Mouse (Mus musculus): ENCODE results near the gene Pou2f3.

Pou2f3 gene

GRCm38 (mm10) chr9:43230886-43231285, 20.7 kb upstream of the Pou2f3 start:
- peak; percentile 52 for DNase-seq

GRCm38 (mm10) chr9:43229962-43230361, 19.8 kb upstream of the Pou2f3 start:
- DNase-seq: no peak

- no peak for DNase-seq
Observed at GRCm38 (mm10) chr9:43229398-43229895, 19.3 kb upstream of the Pou2f3 start.

GRCm38 (mm10) chr9:43228745-43229144, 18.6 kb upstream of the Pou2f3 start:
- DNase-seq: no peak

DNA sequence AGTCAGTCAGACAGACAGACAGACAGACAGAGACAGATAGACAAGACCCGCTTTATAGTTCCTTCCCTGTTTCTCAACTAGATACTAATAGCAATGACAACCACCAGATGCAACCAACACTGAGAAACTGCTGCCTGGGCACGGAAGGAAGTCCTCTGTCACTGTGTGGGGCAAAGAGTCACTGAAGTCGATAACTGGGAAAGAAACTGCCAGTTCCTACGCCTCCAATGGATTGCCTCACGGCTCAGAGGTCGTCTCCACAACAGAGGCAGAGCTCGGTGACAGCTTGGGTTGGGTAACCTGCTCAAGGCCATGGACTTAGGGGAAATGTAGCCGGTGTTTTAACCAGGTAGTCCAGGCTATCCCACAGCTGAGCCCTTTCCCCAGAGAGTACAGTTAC, 17.5 kb upstream of the Pou2f3 start:
- no peak for DNase-seq

DNA sequence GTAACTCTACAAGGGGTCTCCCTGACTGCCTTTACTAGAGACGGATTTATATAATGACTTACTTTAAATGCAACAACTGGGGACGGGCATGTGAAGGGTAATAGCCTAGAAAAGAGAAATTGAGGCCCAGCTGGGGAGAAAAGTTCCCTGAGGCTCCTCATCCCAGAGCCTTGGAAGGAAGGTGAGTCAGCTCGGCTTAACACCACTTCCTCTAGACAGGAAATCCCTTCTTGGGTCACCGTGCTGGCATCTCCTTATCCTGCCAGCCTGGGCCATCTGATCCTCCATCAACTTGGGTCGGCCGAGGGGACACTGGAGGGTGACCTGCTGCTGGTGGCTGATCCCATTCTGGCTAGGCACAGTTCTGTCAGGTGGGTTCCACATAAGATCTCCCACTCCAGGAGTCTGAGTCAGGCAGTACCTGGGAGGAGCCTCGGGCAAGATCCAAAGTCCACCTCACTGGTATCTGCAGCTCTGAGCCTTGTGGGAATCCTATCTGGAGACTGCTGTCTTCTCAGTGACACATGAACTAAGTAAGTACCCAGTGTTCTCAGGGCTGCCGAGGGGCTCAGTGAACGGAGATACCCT, 16.5 kb upstream of the Pou2f3 start:
- DNase-seq: no peak

DNA sequence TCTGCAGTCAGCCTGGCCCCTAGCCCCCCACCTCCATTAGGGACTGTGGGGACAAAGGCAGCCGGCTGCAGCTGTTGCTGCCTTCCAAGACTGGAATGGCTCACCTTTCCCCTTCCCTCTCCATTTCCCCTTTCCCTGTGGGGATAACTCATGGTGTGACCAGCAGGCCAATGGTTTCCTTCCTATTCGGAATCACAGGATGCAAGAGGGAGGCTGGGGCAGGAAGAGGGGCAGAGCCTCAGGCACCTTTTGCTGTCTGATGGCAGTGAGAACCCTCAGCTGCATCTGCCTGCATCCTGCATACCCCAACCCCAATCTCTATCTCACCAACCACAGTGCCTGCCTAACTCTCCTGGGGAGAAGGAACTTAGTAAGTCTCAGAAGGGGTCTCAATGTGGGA, 15.3 kb upstream of the Pou2f3 start:
- no peak for DNase-seq

GRCm38 (mm10) chr9:43224771-43225355, 14.7 kb upstream of the Pou2f3 start:
- DNase-seq: no peak

GRCm38 (mm10) chr9:43222429-43222715, 12.2 kb upstream of the Pou2f3 start:
- DNase-seq: no peak

- peak; percentile 90 for DNase-seq
Observed at GRCm38 (mm10) chr9:43221643-43222428, 11.7 kb upstream of the Pou2f3 start.

DNA sequence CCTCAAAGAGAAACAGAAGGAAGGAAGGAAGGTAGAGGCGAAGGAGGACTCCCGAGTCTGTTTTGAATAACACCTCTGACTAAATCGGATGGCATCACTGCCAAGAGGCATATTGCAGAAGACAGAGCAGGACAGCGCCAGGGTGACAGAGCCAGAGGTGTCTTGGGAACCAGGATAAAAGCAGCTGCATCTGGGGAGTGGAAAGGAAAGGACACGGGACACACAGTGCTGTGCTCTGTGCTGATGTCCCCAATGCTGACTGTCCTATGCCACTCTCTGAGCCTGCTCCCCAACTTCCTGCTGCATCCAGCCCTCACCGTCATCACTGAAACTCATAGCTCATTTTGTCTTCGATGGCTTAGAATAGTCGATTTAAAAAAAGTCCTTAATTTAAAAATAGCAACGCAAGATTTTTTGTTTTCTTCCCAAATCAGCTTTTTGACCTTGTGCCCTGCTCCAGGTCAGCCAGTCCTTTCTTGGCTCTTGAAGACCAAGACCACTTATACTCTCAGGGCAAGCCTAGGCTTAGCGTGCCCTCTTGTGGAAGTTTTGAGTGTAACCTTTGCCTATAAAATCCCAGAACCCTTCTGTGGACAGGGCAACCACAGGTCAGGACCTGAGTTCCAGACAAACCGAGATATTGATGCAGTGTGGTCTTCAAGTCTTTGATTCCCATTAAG, 742 bp upstream of the Pou2f3 start:
- peak; percentile 78 for DNase-seq

GRCm38 (mm10) chr9:43206022-43206390, 4.2 kb downstream of the Pou2f3 start:
- no peak for DNase-seq

- no peak for DNase-seq
Observed at GRCm38 (mm10) chr9:43205343-43206021, 4.7 kb downstream of the Pou2f3 start.

GRCm38 (mm10) chr9:43200212-43200611, 10.0 kb downstream of the Pou2f3 start:
- no peak for DNase-seq

DNA sequence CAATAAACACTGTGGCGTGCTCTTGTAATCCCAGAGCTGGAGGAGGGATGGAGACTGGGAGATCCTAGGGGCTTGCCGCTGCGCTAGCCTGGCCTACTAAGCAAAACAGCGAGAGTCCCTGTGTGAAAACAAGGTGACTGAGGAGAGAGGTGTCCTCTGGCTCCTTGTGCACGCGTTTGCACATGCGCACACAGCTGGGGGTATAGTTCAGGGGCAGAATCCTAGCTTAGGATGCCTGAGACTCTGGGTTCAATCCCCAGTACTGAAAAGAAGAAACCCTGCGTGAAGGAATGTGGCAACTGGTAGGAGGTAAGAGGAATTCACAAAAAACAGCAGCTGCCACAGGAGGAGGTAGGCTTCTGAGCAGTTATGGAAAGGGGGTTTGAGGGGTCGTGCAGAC, 16.2 kb downstream of the Pou2f3 start:
- DNase-seq: no peak

- DNase-seq: no peak
Observed at GRCm38 (mm10) chr9:43191561-43191960, 18.6 kb downstream of the Pou2f3 start.

DNA sequence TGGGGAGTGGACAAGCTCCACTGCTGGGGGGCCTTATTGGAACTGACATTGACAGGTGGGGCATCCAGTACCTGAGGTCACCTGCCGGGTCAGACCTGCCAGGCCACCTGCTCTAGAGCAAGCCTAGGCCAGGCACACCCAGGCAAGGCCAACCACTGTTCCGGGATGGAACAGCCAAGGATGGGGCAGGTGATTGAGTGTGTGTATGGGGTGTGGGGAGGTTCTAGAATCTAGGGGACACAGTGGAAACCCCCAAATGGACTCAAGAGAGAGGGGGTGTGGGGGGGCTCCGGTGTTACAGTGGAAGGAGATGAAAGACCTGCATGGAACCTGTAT, 21.2 kb downstream of the Pou2f3 start:
- no peak for DNase-seq

DNA sequence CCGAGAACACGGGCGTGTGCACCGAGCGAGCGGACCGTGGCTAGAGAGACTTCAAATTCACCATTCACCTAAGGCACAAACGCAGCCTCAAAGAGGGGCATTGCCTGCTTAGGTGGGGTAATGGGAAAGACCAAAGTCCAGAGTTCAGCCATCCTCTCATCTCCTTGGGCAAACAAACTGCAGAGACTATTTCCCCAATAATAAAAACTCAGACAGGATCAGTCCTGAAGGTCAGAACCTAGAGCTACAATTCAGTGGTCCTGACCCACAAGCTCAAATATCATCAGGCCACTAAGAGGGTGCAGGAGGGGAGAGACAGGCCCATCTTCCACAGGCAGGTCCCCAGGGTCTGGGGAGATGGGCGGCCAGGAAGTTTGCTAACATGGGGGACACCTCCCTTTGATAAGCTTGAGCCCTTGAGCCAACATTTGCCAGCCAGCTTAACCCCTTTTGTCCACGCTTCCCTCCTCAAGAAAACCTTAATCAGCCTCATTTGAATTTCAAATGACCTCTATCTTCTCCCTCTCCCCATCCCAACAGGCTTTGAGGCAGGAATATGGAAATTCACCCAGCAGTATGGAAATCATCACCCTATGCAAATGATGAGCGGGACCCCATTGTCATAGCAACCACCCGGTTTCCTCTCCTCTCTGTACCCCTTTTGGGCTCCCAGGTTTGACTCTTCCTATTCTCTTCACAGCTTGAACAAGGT, 21.7 kb downstream of the Pou2f3 start:
- no peak for DNase-seq

DNA sequence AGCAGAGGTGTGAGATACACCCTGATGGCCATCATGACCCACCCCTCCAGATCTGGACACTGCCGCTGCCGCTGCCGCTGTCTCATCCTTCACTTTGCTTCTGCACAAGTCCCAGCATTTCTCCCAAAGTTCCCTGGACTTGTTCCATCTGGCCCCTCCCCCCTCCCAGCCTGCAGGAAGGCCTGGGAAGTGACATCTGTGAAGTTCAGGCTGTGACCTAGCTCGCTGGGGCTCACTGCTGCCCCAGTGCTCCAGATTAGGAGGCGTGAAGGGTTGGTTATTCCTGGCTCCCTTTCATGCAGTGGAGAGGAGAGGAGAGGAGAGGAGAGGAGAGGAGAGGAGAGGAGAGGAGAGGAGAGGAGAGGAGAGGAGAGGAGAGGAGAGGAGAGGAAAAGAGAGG, 30.6 kb downstream of the Pou2f3 start:
- DNase-seq: peak; percentile 51

DNA sequence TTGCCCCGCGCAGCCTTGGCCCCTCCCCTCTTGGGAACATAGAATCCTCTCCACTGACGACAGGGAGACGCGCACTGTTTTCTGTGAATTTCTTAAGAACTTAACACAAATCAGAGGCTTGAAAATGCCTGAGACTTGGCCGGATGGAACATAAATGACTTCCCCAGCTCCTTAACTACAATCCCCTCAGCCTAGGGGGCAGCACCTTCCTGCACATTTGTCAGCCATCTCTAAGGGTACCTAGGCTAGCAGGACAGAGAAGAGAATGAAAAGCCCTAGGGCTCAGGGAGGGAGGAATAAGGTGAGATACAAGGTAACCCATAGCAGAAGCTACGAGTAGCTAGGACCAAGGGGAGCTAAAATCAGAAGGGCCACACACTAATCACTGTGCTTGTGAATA, 32.0 kb downstream of the Pou2f3 start:
- DNase-seq: no peak

DNA sequence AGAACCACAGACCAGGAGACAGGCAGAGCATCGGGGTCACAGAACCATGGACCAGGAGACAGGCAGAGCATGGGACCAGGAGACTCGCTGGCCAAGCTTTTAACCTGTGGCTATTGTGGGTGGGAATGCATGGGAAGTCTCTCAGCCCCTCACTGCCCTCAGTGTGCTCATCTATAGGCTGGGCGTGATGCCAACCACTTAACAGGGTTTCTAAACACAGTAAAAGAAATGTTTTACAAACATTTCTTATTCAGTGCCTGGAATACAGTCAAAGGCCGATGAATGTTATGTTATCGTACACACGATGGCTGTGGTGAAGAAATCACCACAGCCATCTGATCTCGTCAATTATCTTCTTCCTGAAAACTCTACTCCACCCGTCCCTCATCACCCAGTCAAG, 43.1 kb downstream of the Pou2f3 start:
- no peak for DNase-seq

DNA sequence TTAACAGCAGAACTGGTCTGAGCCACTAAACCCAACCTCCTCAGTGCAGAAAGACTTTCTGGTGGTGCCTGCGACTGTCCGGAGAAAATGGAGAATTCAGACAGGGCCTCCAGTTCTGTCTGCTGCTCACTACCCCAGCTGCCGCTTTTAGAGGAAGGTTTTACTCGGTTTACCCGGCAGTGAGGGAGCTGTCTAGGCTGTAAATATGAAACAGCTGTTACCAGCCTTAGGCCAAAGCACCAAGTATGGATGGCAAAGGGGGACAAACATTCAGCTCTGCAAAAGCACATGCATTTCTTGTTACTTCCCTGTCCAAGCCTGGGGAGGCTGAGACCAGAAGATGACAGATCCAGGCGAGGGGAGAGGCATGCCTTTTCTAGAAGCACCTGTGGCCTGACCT, 43.8 kb downstream of the Pou2f3 start:
- DNase-seq: no peak

DNA sequence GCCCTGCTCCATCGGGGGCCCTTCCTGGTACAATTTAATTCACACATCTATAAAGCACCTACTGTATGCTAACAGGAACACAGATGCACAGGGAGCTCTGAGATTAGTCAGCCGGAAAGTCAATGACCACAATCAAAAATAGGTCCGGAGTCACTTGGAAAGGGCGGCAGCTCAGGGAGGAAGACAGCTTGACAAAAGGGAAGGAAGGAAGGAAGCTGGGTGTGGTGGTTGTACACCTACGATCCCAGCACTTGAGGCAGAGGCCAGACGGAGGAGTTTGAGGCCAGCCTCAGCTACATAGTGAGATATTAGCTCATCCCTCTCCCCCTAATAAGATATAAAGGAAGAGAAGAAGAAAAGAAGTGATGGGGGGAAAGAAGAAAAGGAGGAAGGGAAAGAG, 54.2 kb downstream of the Pou2f3 start:
- no peak for DNase-seq
